Mouse (Mus musculus) adrenal gland, postnatal 25 days (tissue): ENCODE data around the gene Trp53i13. TPM values are rescaled to one million over a fixed set of nuclear protein-coding genes. Genes with fewer than 3 reads are reported as not detected.

ENCODE experiments used
- DNase-seq: peaks from one replicate; pipeline ENCODE4 v3.0.0; 2021; ENCODE audit warnings: mixed read lengths
- total RNA-seq: library from RNA; stranded (reverse); gene quantifications from 2 replicates; pipeline ENCODE4 v1.2.3, GENCODE M21; 2021

The Trp53i13 gene
- total RNA-seq, 1 experiment from 2014 or later, result 10.2 TPM

DNA sequence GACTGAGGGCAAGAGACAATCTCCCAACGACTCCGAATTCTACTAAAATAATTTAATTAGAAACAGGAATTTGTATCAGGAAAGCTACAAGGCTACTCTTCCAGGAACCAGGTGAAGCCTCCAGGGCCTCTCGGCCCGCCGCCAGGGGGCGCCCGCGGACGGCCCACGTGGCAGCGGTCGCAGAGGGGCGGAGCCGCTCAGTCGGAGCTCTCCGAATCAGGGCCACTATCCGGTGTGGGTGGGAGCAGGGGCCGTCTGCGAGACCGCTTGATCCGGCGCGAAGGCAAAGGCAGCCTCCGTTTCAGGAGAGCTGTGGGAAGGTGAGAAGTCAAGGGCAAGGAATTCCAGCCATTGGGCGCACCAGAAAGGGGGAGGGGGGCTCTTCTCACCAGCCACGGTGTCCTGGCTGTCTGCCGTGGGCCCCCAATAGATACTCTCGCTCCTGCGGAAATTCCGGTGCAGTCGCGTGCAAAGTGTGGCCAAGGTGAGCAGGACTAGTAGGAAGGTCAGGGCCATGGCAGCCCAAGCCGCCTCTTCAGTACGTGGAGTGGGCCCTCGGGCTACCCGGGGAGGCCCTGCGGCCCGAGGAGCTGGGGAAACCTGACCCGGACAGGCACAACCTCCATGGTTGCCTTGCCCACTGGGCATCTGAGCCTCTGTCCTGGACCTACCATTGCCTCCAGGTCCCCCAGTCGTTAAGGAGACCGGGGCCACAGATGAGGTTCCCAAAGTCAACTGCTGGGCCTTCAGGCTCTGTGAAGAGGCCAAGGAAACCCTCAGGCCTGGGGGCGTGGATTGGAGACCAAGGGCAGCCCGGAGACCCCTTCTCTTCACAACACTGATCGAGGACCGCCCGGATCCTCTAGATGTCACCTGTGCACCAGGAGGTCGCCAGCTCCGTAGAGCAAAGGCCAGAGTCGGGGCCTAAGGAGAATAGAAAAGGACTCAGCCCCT, 7.4 kb downstream of the Trp53i13 start:
- DNase-seq, result peak; percentile 88

DNA sequence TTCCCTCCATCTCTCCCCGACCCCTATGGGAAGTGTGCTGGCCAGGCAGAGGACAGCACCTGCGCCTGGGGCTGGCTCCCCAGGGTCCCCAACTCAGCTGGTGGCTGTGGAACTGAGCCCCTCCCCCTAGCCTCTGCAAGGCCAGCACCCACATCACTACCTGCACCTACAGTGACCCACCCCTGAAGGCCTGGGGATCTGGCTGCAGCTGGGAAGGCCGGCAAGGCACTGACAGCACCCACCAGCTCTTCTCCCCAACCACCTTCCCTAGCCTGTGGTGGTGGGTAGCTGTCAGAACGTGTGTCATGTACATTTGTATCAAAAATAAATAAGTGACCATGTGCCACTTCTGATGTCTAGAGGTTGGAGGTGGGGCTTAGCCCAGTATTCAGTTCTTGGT, 8.4 kb downstream of the Trp53i13 start:
- no peak for DNase-seq

DNA sequence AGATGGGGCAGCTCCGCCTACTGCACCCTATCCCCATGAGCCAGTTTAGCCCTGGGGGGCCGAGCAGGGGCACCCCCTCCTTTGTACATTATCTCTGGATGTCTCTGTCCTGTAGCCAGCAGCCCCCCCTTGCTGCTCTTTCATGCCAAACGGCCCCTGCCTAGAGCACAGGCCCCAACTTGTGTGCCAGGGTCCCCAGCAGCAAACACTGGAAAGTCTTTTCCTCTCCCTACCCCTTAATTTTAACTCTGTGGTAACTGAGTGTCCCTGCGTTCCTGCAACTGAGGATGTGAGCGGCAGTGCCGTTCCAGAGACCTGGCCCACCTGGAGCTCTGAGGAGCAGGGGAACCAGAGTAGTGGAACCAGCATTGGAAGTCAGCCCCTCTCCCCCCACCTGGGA, 8.8 kb downstream of the Trp53i13 start:
- DNase-seq, result no peak

DNA sequence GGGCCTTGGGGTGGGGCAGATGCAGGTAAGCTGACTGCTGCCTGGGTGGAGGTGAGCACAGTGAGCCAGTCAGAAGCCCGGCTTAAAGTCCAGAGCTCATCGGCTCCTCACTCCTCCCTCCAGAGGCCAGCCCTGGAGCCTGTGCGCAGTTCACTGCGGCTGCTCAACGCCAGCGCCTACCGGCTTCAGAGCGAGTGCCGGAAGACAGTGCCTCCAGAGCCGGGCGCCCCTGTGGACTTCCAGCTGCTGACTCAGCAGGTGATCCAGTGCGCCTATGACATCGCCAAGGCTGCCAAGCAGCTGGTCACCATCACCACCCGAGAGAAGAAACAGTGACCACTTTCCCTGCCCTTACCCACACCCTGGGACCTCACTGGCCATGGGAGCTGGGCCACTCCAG, 9.5 kb downstream of the Trp53i13 start:
- DNase-seq, result no peak

DNA sequence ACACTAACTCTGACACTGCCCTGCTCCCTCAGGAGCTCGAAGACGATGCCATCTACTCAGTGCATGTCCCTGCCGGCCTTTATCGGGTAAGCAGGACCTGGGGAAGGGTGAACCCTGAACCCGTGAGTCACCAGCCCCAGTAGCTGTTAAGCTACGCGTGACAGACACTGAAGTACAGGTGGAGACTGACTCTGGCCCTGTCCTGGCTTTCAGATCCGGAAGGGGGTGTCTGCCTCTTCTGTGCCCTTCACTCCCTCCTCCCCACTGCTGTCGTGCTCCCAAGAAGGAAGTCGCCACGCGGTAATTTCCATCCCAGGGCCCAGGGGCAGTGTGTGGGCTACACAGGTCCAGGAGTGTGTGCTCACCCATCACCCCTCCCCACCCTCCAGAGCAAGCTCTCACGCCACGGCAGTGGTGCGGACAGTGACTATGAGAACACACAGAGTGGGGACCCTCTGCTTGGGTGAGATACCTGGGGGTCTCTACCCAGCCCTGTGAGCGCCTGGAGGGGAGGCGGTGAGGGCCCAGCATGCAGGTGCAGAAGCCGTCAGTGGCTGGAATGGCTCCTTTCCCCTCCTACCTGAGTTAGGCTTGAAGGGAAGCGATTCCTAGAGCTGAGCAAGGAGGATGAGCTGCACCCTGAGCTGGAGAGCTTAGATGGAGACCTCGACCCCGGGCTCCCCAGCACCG, 10.3 kb downstream of the Trp53i13 start:
- no peak for DNase-seq

DNA sequence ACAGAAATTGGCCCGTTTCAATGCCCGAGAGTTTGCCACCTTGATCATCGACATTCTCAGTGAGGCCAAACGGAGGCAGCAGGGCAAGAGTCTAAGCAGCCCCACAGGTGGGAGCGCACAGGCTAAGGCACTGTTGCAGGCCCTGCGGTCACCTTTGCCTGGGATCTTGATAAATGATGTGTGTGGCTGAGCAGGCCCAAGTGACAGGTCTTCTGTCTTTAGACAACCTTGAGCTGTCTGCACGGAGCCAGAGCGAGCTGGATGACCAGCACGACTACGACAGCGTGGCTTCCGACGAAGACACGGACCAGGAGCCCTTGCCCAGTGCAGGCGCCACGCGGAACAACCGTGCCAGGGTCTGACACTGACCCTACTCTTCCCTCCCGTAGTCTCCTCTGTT, 11.4 kb downstream of the Trp53i13 start:
- DNase-seq, result no peak

DNA sequence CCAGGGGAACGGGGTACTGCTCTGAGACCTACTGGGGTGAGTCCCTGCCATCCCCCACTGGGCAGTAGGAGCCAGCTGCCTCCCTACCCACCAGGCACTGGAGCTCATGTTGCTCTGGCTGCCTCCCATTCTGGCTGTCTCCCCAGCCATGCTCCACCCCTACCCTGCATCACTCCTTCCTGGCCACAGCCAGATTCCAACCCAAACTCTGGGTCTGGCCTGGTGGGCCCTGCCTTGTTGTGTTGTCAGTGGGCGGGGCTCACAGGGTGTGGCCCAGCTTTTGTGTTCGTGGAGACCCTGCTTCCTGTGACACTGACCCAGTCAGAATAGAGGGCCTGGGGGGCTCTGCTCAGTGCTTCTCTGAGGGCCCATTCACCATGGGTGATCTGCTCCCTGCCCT, 12.3 kb downstream of the Trp53i13 start:
- no peak for DNase-seq

DNA sequence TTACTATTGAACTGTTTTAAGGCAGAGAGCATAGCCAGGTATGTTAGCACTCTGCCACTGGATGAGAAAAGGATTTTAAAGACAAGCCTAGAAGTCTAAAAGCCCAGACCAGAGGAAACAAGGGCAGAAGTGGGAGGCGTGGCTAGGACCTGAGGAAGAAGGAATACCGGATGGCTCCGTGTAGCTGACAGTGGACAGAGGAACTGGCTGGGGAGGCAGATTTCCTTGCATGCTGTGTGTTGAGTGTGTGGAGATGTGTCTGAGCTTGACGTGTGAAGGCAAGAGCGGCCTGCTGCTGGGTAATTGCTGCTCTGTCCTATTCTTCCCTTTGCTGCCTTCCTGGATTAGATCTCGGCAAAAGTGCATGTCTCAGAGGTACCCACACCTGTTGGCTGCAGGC, 13.3 kb downstream of the Trp53i13 start:
- DNase-seq, result no peak

DNA sequence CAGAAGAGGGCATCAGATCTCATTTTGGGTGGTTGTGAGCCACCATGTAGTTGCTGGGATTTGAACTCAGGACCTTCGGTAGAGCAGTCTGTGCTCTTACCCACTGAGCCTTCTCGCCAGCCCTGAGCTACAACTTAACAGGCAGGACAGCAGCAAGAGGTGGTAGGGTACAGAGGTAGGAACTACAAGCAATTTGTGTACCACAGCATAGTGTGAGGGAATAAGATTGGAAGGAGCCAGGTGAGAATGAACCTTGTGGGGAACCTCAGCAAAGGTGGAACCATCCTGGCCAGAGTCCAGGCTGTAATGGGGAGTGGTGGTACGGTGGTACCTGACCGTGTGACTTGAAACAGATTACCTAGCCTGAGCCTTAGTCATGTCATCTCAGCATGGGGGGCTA, 13.8 kb downstream of the Trp53i13 start:
- DNase-seq, result no peak

DNA sequence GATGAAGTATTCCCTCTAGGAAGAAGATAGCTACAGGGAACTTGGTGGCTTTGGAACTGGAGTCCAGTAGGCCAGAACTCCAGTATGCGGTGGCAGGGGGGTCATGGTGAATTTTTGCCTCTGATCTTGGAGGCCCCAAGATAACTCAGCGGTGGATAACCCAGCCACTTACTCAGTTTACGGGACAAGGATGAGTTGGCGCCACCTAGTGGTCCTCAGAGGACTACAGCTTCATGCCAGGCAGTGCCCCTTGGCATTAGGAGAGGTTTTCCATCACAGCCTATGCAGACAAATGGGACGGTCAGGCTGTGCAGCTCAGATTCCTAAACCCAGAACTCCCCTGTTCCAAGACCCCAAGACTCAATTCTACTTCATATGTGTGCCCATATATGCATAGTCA, 14.4 kb downstream of the Trp53i13 start:
- peak; percentile 74 for DNase-seq

DNA sequence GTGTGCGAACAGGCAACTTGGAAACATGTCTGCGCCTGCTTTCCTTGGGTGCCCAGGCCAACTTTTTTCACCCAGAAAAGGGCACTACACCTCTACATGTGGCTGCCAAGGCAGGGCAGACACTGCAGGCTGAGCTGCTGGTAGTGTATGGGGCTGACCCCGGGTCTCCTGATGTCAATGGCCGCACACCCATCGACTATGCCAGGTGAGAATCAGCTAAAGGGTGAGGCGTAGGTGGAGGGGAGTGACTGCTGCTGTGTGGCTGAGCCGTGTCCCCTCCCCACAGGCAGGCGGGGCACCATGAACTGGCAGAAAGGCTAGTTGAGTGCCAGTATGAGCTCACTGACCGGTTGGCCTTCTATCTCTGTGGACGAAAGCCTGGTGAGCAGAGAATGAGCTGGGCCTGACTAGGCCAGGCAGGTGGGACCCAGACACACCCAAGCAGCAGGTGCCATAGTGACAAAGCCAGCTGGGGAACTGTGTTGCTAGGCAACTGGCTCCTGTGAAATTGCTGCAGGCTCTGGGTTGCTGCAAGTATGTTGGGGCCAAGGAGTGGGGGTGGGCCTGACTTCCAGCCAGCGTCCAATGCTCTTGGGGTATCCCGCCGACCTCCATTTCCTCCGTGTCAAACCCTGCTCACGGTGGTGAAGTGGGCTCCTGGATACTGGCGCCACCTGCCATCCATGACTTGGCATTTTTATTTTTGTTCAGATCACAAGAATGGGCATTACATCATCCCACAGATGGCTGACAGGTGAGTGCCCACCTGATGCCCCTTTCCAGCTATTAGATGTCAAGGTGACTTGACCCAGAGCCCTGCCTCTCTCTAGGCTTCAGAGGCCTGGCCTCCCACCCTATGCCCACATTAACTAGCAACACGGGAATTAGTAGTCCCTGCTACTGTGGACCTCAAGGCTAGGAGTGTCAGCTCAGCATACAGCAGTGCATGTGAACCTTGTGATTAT, 15.1 kb downstream of the Trp53i13 start:
- DNase-seq, result no peak

DNA sequence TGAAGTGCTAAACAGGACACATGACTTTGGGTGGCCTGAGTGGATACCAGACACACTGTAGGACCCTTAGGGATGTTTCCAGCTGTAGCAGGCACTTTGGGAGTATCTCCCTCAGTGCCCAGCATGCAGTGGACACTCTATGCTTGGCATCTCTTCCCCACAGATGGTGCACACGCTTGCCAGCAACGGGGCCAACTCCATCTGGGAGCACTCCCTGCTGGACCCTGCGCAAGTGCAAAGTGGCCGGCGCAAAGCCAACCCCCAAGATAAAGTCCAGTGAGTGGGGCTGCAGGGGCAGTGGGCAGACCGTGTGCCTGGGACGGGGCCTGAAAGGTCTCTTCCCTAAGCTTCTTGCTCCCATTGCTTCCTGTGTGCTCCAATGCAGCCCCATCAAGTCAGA, 16.4 kb downstream of the Trp53i13 start:
- DNase-seq, result no peak

DNA sequence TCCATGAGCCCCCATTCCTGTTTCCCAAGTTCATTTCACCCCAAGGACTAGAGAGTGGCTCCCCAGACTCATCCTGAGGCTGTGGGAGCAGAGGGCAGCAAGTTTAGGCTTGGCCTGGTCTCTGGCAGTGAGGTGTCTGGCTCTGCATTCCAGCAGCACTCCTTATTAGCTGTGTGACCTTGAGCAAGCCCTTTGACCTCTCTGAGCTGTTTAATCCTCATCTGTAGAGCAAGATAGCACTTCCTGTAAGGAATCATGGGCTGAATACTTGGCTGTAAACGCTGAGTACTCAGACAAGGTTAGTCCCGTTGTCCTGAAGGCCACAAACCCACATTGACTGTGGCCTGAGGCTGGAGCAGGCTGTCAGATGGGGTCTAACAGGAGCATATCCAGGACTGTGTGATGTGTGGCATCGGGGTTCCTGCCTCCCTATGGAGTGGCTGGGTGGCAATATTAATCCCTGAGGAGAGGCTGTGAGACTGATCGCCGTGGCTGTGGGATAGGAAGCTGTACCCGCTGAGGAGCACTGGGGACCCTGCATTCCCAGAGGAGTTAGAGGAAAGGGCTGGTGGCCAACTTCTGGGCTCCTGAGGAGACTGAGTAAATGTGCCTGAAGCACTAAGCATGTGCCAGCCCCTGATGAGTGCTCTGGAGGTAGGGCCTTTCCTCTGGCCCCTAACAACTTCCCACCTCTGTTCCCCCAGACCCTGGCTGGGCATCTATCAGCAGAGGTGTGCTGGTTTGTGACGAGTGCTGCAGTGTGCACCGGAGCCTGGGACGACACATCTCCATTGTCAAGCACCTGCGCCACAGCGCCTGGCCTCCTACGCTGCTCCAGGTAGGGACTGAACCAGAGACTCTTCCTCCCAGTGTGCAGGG, 17.3 kb downstream of the Trp53i13 start:
- DNase-seq, result no peak

DNA sequence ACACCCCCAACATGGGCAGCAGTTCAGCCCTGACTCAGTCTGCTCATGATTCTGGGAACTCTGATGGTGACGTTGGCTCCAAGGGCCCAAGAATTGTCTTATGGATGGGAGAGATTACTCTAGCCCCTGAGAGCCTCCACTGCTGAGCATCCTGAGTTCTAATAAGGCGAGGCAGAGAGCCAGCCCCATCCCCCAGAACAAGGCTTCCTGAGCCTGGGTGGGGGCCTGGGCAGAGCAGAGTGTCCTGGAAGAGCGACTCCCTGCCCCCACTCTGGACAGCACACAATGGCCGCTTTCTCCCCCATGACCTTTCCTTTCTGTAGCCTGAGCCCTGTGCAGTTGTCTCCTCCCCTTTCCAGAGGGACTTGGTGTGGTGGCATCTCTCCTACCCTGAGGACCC, 17.9 kb downstream of the Trp53i13 start:
- no peak for DNase-seq

DNA sequence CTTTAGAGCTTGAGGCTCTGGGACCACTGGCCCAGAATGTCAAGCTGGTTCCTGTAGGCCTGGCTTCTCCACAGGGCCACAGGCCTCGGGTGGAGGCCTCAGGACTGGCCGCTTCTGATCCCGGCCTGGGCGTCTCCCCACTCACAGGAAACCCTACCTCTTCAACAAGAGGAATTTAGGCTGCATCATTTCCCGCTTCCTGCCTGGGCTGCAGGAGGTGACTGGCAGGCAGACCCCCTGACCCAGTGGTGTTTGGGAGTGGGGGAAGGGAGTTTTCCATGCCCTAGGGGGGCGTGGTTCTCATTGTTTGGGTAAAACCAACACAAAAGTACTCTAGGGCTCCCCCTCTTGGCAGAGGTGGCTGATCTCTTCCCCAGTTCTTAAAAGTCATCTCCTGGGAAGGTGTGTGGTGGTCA, 18.4 kb downstream of the Trp53i13 start:
- DNase-seq, result peak; percentile 51

DNA sequence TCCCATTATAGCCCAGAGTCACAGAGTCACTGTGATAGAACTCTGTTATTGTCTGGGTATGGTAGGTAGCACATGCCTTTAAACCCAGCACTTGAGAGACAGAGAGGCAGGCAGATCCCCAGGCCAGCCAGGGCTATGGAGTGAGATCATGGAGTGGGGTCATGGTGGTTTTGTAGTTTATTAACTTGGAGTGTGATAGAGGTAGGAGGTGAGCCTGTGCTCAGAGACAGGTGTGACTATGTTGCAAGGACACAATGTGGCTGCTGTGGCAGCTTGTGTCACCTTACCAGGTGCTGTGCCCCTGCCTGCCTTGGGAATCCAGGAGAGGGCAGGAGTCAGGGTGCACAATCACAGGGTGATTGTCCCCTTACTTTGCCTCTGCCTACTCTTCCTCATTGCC, 20.3 kb downstream of the Trp53i13 start:
- DNase-seq, result no peak

DNA sequence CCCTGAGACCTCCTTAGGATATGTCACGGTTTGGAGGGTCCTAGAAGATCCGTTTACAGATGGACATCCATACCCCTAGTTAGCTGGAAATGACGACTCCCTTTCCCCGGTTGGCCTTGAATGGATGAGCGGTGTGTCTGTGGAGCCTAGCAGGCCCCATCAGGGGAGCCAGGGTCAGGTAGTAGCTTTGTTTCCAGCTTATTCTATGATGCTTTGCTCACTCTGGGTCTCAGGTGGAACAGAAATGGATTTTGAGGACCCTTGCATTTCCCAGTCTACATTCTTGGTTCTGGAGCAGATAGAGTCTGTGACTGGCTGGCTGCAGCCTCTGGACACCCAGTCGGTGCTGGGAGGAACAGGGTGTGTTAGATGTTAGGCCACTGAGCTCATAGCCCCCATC, 21.0 kb downstream of the Trp53i13 start:
- no peak for DNase-seq

DNA sequence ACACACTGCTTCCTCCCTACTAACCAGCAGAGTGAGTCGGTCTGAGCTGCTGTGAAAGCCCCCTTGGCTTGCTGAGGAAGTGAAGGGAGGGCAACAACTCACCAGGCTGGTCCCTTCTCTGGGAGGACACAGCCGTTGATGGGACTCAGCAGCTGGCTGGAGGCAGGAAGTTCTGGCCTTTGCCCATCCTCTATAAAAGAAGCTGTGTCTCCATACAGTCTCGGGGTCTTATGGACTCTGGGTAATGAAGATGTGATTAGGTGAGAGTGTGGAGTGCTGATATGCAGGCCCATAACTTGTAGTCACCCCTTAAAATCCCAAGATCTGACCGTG, 21.5 kb downstream of the Trp53i13 start:
- DNase-seq, result no peak

DNA sequence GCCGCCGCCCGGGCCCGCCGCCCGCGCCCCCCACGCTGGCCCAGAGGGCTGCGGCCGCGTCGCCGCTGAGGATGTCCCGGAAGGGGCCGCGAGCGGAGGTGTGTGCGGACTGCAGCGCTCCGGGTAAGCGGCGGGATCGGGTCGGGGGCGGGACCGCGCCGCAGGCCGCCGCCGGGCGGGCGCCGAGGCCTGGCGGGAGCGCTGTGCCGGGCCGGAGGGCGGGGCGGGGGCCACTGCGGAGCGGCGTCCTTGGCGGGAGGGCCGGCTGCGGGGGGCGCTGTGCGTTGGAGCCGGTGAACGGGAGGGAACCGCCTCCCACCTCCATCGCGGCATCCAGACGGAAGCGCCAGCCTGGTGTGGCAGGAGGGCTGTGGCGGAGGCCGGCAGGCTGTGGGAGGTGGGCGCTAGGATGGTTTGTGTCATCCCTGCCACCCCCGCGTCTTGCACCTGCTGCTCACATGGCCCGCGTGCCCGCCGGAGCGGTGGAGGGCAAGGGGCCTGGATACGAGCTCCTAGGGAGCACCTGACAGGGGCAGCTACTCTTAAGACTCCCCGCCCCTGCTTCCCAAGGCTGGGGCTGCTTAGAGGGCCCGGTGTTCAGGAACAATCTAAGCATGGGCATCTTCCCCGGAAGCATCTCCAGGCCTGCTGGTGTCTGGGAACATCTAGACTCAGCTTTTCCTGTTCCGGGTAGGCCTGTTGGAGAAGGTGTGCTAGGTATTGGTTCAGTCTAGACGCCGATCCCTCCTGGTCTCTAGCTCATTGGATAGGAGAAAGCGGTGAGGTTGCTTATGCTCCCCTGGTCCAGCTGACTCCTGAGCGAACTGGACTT, 22.1 kb downstream of the Trp53i13 start, which contains the start of gene Git1:
Gene Git1, plus strand, starts transcription at position 51 of the 832 bp plus-strand sequence.
- DNase-seq, result peak; percentile 67

DNA sequence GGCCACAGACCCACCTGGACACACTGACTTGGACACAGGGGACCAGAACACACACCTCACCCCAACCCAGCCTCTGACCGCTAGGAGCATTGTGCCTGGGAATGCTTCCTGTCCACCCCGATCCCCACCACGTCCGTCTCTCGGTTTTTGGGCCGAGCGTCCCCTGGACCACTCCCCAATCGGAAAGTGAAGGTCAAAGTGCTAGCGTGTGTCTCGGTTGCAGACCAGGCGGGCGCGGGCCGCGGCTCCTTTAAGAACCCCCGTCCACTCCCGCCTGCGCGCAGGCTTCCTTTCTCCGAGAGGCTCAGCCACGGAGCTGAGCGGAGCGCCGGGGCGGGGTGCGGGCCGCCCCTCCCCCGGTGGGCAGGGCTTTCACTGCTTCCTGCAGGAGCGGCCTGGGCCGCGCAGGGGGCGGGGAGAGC, 22.9 kb downstream of the Trp53i13 start:
- DNase-seq, result peak; percentile 96
